Mouse (Mus musculus) heart, adult 18-20 months (tissue): ENCODE measurements around the gene Fam19a5. TPM values are rescaled to one million over a fixed set of nuclear protein-coding genes. Genes with fewer than 3 reads are reported as not detected.

Source experiments
- DNase-seq, 2 experiments: peaks; one replicate each; pipeline ENCODE4 v3.0.0; 2021 to 2022; ENCODE audit warnings: mixed read lengths in 1 of 2
- total RNA-seq, 2 experiments: library from RNA; stranded (reverse); gene quantifications; 2 replicates each; pipeline ENCODE4 v1.2.3; 2021

The Fam19a5 gene
- total RNA-seq, 2 experiments from 2014 or later, result 4.5 TPM

DNA sequence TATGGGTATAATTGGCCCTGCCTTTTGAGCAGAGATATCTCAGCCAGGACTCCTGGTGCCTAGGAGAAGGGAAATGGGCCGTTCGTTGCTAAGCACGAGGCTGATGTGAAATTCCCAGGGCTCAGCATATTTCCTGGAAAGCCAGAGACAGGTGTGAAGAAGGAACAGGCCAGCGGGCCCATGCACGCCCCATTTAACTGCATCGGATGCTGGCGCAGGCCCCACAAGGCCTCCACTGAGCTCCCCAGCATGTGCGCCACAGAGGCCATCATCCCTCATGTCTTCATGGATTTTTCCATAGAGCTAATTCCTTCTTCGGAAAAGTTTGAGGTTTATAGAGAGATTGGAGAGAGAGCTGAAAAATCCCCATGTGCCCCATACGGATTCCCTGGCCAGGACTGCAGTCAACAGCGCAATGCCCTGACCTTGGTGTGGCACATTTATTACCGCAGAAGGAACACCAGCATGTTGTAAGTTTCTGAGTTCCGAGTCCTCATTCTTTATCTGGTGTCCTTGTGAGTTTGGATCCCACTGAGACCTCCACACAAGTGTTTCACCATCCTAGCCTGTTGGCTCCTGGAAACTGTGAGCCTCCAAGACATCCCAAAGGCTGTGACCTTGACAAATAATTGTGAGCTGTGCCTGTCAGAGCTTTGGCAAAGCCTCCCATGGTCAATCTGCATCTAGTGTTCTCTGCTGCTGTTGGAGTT is 122.1 kb downstream of the Fam19a5 start:
- no peak for DNase-seq

DNA sequence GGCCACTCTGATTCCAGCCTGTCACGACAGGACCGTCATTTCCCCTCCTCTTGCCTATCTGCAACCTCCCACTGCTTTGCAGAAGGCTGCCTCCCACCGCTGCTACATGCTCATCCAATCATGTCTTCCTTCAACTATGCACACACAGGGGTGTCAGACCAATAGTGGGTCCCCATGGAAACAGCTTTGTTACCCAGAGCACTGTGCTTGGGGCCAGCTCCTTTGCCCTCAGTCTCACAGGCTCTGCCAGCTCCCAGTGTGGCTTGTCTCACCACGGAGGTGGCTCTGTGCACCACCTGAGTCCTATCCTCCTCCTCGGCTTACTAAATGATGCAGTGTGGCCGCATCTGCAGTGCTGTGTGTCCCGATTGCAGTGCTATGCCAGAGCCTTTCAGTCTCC is 123.3 kb downstream of the Fam19a5 start:
- no peak for DNase-seq

DNA sequence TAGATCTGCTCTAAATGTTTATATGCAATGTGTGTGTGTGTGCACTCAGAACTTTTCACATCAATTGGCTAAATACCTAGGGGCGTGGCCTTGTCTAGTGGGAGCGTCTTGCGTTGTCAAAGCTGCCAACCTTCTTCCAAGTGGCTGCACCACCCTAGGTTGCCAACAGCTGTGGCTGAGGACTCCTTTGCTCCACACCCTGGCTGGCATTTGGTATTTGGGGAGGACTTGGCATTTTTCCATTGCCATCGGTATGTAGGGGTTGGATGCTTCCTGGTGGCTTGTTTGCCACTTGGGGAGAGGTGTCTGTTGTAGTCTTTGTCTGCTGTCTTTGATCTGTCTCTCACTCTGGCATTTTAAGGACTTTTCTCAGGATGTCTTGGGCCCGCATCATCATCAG is 124.0 kb downstream of the Fam19a5 start:
- no peak for DNase-seq

DNA sequence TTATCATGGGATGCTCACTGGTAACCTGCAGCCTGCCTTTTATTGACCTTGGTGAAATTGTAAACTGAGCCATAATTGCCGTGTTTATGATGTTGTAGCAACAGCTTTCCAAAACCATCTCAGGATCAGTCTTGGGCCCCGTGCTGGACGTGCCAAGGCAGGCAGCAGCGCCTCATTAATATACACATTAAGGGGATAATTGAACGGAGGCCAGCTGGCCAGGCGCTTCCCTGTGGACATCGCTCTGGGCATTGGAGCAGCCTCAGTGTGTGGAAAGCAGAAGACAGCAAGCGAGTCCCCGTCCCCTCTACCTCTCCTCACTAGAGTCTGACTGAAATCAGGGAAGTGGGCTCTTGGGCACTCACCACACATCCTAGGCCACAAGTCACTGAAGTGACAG is 127.8 kb downstream of the Fam19a5 start:
- DNase-seq, result no peak

DNA sequence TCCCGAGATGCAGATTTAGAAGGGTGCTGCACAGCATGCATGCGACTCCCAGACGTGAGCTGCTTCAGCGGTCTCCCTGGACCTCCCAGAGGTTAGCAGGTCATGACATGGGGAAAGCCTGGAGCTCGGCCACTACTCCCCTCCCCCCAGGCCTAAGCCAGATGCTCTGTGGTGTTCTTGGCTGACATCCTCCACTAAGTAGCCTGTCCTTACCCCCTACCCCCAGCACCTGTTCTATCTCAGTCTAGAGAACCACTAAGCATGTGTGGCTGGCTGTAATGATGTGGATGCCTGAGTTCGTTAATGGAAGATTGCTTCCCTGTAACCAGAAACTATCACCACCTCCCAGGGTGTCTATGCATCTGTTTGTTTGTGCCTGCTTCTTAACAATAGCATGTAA is 134.6 kb downstream of the Fam19a5 start:
- no peak for DNase-seq

DNA sequence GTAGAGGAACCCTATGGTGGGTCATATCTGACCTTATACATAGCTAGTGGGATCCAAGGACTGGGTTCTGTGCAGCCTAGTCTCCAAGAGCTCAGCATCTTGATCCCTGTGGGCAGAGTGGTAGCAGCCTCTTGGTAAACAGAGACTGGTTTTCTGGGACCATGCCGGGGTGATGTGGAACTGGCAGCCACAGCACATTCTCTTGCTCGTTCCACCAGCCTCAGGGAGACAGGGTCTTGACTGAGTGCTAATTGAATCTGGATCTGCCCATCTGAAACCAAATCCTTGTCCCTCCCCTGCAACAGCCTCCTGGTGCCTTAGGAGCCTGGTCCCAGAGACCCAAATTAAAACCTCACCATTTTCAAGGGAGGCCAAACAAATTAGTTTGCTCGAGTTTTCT is 138.3 kb downstream of the Fam19a5 start:
- DNase-seq, result no peak

DNA sequence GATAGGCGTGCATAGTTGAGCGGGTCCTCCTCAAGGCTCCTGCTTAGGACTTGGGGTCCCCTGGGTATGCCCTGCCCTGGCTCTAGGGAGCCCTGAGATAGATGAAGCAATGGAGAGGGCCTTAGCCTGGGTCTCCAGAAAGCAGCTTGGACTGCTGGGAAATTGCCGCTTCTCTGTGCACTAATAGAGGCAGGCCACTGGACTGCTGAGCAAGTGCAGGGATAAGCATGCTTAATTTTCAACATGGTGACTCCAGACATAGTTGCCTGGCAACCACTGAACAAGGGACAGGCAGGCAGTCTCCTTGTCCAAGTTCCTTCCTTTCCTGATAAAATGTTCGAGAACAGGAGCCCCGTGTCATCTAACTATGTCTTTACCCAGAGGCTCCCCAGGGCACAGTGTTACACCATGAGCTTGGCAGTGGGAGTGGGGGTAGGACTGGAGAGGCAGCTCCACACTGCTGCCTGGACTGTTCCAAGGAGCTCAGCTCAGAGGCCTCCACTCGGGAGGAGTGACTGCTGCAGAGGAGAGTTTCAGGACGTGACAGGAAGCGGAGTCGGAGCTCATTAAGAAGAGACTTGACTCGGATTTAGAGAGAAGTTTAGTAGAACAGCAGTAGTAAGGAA is 142.4 kb downstream of the Fam19a5 start:
- DNase-seq, result peak in 1 of 2 experiments; percentile 2

DNA sequence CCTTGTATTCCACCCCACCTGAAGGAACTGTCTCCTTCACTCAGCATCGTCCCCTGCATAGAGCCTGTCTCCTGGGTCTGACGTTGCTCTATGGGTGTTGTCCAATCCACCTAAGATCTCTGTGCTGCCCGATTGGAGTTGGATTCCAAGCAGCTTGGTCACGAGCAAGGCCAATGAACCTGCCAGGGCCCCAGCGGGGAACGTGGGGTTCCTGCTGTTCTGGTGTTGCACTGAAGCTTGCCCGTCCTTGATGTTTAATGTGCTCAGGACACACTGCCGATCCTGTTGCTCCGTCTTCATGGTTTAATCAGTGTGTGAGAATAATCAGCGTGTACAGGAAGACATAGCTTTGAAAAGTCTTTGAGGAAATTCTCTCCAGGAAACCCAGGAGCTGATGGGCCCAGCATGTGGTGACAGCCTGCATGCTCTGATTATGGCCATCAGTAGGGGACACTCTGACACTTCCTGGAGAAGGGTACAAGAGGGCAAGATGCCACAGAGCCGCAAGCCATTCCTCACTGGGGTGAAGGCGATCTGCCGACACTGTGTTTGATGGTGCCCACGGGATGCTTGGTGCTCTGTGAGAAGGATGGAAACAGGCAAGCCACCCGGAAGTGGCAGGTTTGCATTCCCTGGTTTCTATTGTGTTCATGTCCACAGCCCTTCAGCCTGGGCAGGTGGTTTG is 147.3 kb downstream of the Fam19a5 start:
- DNase-seq, result no peak

DNA sequence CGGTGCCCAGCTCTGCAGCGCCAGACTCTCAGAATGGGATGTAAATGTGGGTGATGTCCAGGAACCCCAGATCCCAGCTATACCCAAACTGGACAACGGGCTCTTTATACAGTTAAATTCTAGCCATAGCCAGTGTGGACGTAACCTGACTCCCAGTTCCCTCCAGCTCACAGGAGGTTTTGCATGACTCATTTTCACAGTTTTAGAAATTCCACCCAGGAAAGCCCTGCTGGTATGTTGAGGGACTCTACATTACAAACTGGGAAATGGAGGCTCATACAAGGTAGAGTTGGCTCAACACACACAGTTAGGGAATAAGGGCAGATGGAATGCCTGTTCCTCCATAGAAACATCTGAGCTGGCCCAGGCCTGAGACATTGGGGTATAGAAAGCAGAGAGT is 147.9 kb downstream of the Fam19a5 start:
- DNase-seq, result no peak

DNA sequence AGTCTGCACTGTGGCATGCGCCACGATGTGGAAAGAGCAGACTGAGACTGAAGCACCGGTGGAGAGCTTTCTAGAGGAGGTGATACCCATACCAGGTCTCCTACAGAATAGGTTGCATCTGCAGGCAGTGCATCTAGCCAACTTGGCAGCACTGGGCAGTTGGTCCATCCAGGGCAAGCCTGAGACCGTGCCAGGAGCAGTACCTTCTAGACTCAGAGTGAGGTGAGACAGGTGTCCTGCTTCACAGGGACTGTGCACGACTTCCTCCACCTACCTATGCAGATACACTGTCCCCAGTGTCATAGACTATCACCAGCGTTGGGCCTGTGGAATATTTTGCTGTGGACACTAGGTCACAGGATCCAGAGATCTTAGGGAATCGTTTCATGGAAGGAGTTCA is 148.3 kb downstream of the Fam19a5 start:
- DNase-seq, result no peak

DNA sequence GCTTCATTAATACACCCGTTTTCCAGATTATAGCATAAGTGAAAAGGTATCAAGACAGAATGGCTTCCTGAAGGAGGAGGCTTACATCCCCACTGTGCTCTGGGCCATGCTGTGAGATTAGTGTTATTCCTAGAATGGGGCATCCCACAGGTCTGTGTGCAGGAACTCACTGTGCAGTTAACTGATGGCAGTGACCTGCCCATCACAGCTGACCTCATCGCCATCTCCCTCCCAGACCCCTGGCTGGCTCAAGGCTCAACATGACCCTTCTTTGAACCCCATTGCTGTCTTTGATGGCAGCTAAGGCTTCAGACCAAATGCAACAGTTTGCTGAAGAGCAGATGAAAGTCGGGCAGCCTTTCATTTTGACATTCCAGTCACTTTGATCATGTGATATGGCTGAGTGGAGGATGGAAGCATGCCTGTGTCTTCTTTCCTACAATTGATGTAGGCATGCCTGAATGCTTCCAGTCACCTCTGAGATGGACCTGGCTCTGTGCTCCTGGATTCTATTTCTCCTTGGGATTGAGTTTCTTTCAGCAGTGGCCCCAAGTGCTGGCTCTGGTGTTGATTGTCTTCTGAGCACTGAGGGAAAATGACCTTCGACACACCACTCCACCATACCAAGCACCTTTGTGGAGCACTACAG is 148.9 kb downstream of the Fam19a5 start:
- no peak for DNase-seq

DNA sequence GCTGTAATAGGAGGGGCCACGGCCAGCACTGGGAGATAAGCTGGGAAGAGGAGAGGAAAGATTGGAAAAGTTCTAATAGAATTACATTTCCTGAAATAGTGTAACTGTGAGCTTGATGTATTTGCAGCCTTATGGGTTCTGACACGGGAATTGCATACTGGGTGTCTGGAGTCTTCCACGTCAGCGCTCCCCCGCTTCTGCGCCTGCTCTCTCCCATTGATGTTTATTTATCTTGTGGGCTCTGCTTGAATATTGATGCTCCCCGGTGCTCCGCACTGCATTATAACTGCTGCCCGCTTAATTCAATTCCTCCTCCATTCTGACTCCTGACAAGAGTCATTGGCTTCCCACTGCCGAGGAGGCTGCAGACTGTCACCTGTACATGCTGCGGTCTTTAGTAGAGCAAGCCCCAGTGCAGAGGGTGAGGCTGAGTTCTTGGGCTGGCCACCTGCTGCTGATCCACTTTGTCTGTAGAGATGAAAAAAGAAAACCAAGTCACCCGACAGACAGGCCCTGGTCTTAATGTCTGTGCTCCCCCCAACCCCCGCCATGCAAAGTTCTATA is 153.4 kb downstream of the Fam19a5 start:
- DNase-seq, result no peak

DNA sequence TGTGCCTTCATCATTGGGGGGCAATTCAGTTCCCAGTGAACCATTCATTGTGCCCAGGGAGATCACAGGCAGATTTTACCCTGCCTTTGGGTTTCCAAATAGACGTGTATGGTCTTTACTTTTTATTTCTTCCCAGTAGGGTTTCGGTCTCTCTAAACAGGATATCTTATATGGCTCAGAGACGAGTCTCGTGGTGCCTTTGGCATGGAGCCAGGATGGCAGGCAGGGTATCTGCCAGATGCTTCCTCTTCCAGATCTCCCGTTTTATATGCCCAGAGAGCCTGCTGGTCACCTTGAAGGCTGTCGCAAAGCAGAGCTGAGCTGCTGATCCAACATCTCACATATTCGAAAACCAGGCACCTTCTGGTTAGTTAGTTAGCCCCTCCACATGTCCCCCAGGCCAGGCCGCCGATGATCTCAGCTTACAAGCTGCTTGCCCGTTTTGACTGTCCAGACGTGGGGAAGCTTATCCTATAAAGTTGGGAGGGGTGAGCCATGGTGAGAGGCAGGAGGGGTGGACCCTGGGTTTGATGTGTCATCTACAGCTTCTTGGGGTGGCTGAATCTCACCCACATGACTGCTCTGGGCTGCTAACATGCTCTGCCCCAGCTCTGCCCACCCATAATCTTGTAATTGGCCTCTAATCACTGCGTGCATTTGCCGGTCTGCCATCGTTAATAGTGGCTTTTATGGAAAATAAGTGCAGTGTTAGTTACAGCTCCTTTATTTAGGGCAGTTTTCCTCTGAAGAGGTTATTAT is 154.6 kb downstream of the Fam19a5 start:
- peak in 1 of 2 experiments; percentile 4 for DNase-seq

DNA sequence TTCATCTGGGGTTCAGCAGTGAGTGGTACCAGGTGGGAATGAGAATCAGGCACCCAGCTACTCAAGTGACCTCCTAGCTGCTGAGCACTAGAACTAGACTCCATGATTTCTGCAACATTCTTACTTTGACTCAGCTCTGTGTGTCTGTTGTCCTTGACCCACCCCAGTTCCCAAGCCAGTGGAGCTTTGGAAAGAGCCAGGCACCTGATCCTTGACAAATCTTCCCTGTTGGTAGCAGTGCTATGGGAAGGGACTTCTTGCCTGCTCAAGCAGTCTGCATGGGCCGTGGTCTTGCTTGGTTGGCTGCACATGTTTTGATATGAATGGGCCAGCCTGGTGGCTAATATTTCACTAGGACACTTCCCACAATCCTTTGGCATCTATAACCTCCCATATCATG is 158.7 kb downstream of the Fam19a5 start:
- no peak for DNase-seq

DNA sequence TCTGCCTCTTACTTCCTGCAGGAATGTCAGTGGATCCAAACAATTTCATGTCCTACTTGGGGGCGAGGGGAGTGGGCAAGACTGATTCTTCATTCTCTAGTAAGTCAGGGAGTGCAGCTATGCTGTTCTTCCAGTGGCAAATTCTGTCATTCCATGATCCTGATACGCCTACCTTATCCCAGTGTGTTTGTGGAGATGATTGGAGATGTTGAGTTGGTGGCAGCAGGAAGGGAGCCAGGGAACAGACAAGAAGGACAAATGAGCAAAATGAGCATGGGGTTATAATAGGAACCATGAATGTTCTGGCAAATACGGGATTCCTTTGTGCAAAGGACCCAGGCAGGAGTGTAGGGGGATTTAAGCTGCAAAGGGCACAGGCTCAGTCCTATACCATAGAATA is 159.2 kb downstream of the Fam19a5 start:
- no peak for DNase-seq

DNA sequence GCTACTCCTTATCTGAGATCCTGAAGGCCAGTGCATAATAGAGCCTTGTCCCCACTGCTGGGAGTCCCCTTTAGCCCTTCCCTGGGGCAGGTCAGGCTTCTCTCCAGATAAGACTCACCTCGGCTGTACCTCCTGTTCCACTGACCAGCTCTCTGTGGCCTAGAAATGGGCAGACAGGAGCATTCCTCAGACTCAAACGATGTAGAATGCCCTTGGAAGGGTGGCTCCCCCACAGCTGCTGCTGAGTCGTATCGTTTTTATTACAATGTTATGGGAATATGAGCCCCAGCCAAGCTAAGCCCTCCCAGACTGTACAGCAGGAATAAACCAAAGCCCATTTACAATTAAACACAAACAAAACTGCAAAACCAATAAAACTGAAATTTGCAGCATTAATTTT is 167.7 kb downstream of the Fam19a5 start:
- no peak for DNase-seq

DNA sequence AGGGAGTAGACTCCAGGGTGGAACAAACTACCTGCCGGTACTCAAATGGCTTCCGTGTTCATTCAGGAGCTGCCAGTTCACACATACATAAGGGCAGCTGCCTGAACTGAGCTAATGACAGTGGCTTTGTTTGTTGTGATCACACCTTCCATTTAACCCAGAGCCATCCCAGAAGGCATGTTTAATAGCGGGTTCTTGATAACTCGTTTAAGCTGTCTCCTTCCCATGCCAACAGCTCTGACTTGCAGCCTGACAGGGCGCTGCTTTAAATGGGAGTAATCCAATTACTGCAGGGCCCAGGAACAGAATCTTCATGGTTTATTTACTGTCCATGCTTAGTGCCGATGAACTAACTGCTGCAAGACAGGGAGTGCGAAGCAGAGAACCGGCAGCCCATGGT is 168.1 kb downstream of the Fam19a5 start:
- DNase-seq, result no peak

DNA sequence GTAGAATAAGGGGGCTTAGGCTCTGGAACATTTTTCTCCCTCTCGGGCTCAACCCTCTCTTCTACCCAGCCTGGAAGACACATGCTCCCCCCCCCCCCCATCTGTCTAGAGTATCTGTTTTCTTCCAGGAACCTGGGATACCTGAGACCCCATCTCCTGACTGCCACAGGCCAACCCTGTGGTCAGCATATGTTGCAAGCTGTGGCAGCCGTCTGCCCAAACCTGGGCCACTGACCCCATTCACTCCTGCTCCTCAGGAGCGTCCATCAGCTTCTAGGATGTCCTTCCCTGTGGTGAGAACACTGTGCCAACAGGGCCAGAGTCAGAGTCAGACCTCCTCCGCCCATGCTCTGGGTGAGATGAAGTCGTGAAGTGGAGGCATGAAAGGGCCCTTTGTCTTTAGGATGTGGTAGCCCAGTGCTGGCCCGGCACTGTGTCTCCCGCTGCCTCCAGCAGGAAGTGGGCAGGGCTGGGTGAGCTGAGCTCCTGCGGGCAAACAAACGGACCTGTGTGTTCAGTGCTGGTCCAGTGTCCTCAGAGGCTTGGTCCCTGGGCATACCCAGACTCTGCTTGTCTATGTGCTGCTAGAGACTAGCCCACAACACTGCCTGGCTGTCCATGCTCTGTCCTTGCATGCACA is 171.1 kb downstream of the Fam19a5 start:
- no peak for DNase-seq

DNA sequence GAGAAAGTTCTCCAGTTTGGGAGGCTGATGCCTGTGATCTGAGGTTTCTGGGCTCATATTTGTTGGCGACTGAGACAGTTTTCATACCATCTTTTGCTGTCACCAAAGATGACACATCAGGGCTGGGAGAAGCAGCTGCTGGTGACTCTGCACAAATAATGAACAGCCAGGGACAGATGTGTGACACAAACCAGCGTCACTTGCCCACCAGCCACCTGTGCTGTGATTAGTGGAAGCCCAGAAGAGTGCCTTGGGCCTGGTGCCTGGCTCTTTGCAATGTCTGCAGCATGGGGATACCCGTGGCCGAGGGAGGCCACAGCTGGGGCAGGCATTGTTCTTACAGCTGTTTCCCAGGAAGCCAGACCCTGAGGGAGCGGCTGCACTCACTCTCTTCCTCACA is 173.0 kb downstream of the Fam19a5 start:
- DNase-seq, result no peak

DNA sequence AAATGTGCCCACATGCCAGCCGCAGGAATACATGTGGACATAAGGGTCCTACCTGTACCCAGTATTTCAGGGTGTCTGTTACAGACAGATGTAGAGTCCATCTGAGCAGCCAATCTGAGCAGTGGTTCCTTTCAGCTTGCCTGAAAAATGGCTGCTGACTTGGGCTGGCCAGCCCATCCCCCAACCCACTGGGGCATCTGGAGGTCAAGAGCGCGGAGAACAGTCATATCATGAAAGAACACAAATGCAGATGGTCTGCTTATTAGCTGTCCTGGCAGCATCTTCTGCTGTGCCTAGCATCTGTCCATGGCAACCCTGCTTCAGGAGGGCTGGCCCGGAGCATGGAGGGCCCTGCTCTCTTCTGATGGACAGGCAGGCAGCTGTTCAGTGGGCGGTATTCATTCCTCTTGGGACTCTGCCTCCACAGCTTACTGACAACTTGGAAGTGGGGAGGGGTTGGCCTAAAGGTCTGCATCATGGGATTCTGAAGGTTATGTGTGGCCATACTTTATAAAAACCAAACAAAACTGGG is 179.4 kb downstream of the Fam19a5 start:
- no peak for DNase-seq

DNA sequence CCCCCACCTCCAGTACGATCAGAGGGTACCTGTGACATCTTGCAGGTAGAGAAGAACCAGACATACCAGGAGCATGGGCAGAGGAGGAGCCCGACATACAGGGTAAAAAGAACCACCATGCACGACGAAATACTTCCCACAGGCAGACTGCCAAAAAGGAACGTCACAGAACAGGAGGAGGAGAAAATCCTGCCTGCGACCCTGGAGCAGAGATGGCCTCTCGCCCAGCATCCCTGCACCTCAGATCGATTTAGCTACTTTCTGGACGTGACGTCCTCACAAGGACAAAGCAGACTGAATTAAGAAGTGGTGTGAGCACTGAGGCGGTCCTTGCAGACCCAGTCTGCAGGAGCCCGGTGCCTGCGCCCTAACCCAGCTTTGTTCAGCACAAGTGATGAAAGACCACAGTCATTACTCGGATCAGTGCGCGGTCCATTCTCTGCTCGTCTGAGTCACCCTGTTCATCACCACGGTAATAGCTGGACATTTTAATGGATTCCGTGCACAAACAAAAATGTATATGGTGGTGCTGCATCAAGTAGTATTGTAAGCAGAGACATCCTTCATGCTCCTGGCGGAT is 182.6 kb downstream of the Fam19a5 start:
- DNase-seq, result no peak
